7 mouse cellular contexts compared by ENCODE assay signal in genomic region chr4:150488096-150488748, GRCm38 (mm10).
DNase-seq lines count a peak whose midpoint lies in the region; ATAC-seq and TF ChIP-seq lines count a peak whose summit lies in the region.

No protein-coding gene starts in this region.

- peak; percentile 88 for ATAC-seq in forebrain, embryonic 11.5 days (replicated peaks; ENCODE audit: low FRiP score)
- ATAC-seq in heart, embryonic 15.5 days (replicated peaks; ENCODE audit: insufficient number of reproducible peaks, insufficient read depth, low FRiP score, low read depth): peak; percentile 99
- peak; percentile 92 for ATAC-seq in kidney, postnatal 0 days (replicated peaks; ENCODE audit: low FRiP score, low read depth)
- ATAC-seq in limb, embryonic 15.5 days (ENCODE audit: insufficient number of reproducible peaks, low FRiP score, low TSS enrichment, low read depth): peak; percentile 92
- ATAC-seq in midbrain, embryonic 15.5 days (replicated peaks): peak; percentile 96

- WGBS in forebrain, embryonic 11.5 days: 33% methylated on average over 12 of the region's 12 CpGs
- WGBS in heart, embryonic 15.5 days: 19% methylated on average over 12 of the region's 12 CpGs
- 14% methylated on average over 12 of the region's 12 CpGs for WGBS in kidney, postnatal 0 days
- 21% methylated on average over 12 of the region's 12 CpGs for WGBS in limb, embryonic 15.5 days
- 13% methylated on average over 12 of the region's 12 CpGs for whole genome bisulfite sequencing in midbrain, embryonic 15.5 days

- peak overlapping the region; percentile 28 for H3K27ac ChIP-seq in forebrain, embryonic 11.5 days (ENCODE audit: low read depth, low read length)
- H3K27ac ChIP-seq in heart, embryonic 15.5 days: peak overlapping the region; percentile 86
- peak overlapping the region; percentile 83 for H3K27ac ChIP-seq in kidney, postnatal 0 days
- H3K27ac ChIP-seq in limb, embryonic 15.5 days: peak overlapping the region; percentile 85
- H3K27ac ChIP-seq in midbrain, embryonic 15.5 days: peak overlapping the region; percentile 82

- peak; percentile 89 for DNase-seq in brain, embryonic 18.5 days (ENCODE audit: low read depth, low spot score)
- DNase-seq in forebrain, embryonic 11.5 days (ENCODE audit: low spot score): peak; percentile 69
- peak; percentile 98 for DNase-seq in kidney, postnatal 0 days (ENCODE audit: low spot score)
- peak; percentile 33 to 44 for DNase-seq in spleen, adult 18-20 months

- H3K4me2 ChIP-seq in forebrain, embryonic 11.5 days (ENCODE audit: low read depth, low read length, severe bottlenecking): peak overlapping the region; percentile 32; the same call in 1 of the 2 replicates
- peak overlapping the region; percentile 69 for H3K4me2 ChIP-seq in heart, embryonic 15.5 days
- peak overlapping the region; percentile 63 for H3K4me2 ChIP-seq in kidney, postnatal 0 days (ENCODE audit: low read length)
- H3K4me2 ChIP-seq in limb, embryonic 15.5 days: peak overlapping the region; percentile 52
- H3K4me2 ChIP-seq in midbrain, embryonic 15.5 days: peak overlapping the region; percentile 56

- no peak for TF ChIP-seq CTCF in kidney, postnatal 0 days (IDR thresholded peaks at IDR 0.05; ENCODE audit: low read depth)

- no peaks in the 10 kb centered on the region for H3K36me3 ChIP-seq in forebrain, embryonic 11.5 days (ENCODE audit: control insufficient read depth, insufficient read depth, low read length)
- no peaks in the 10 kb centered on the region for H3K36me3 ChIP-seq in heart, embryonic 15.5 days
- no peaks in the 10 kb centered on the region for H3K36me3 ChIP-seq in kidney, postnatal 0 days (ENCODE audit: insufficient read depth, low read length)
- no peaks in the 10 kb centered on the region for H3K36me3 ChIP-seq in limb, embryonic 15.5 days
- H3K36me3 ChIP-seq in midbrain, embryonic 15.5 days (replicated peaks): no peaks in the 10 kb centered on the region

- peaks cover 19% of the 10 kb centered on the region for H3K4me1 ChIP-seq in forebrain, embryonic 11.5 days (replicated peaks; ENCODE audit: control insufficient read depth, insufficient read depth, low read length)
- H3K4me1 ChIP-seq in heart, embryonic 15.5 days (replicated peaks): peaks cover 31% of the 10 kb centered on the region
- peaks cover 22% of the 10 kb centered on the region for H3K4me1 ChIP-seq in kidney, postnatal 0 days (replicated peaks; ENCODE audit: insufficient read depth, low read length)
- peaks cover 36% of the 10 kb centered on the region for H3K4me1 ChIP-seq in limb, embryonic 15.5 days
- peaks cover 36% of the 10 kb centered on the region for H3K4me1 ChIP-seq in midbrain, embryonic 15.5 days

- no peaks in the 10 kb centered on the region for H3K9me3 ChIP-seq in forebrain, embryonic 11.5 days (ENCODE audit: control insufficient read depth, low read length)
- H3K9me3 ChIP-seq in heart, embryonic 15.5 days (replicated peaks): no peaks in the 10 kb centered on the region
- H3K9me3 ChIP-seq in kidney, postnatal 0 days (replicated peaks; ENCODE audit: low read length): no peaks in the 10 kb centered on the region
- no peaks in the 10 kb centered on the region for H3K9me3 ChIP-seq in limb, embryonic 15.5 days
- H3K9me3 ChIP-seq in midbrain, embryonic 15.5 days: no peaks in the 10 kb centered on the region

- 0 out of 2 replicates have a peak overlapping the region, but pooled peaks have one; percentile 4 for H3K9ac ChIP-seq in forebrain, embryonic 11.5 days (ENCODE audit: low read length)
- H3K9ac ChIP-seq in heart, embryonic 15.5 days: peak overlapping the region; percentile 44
- peak overlapping the region; percentile 42 for H3K9ac ChIP-seq in kidney, postnatal 0 days (ENCODE audit: low read depth, low read length)
- H3K9ac ChIP-seq in limb, embryonic 15.5 days: peak overlapping the region; percentile 31; the same call in 1 of the 2 replicates
- peak overlapping the region; percentile 23; the same call in 1 of the 2 replicates for H3K9ac ChIP-seq in midbrain, embryonic 15.5 days

- H3K27me3 ChIP-seq in forebrain, embryonic 11.5 days (ENCODE audit: control insufficient read depth, insufficient read depth, low read length): no peaks in the 10 kb centered on the region
- no peaks in the 10 kb centered on the region for H3K27me3 ChIP-seq in heart, embryonic 15.5 days
- no peaks in the 10 kb centered on the region for H3K27me3 ChIP-seq in kidney, postnatal 0 days (ENCODE audit: insufficient read depth, low read length)
- no peaks in the 10 kb centered on the region for H3K27me3 ChIP-seq in limb, embryonic 15.5 days
- no peaks in the 10 kb centered on the region for H3K27me3 ChIP-seq in midbrain, embryonic 15.5 days (replicated peaks)

- 0 out of 2 replicates have a peak overlapping the region, but pooled peaks have one; percentile 1 for H3K4me3 ChIP-seq in forebrain, embryonic 11.5 days (ENCODE audit: low read depth, low read length)
- peak overlapping the region; percentile 42 for H3K4me3 ChIP-seq in heart, embryonic 15.5 days
- peak overlapping the region; percentile 29 for H3K4me3 ChIP-seq in kidney, postnatal 0 days (replicated peaks; ENCODE audit: low read depth, low read length)
- H3K4me3 ChIP-seq in limb, embryonic 15.5 days: peak overlapping the region; percentile 40
- H3K4me3 ChIP-seq in midbrain, embryonic 15.5 days: peak overlapping the region; percentile 41

Comparison
In these comparisons a context has a peak if more than half of its experiments do, and no peak if none do; other contexts are left out.
1. Peak in every context shown above with its lines: DNase-seq, ATAC-seq, H3K4me3 ChIP-seq and H3K27ac ChIP-seq.
2. DNase-seq: peak in every context shown above with its lines; median percentile 98 in kidney, postnatal 0 days; 89 in brain, embryonic 18.5 days; 69 in forebrain, embryonic 11.5 days; 38 in spleen, adult 18-20 months.
3. H3K27ac ChIP-seq: peak in every context shown above with its lines; median percentile 86 in heart, embryonic 15.5 days; 85 in limb, embryonic 15.5 days; 83 in kidney, postnatal 0 days; 82 in midbrain, embryonic 15.5 days; 28 in forebrain, embryonic 11.5 days.